Mouse (Mus musculus) intestine, embryonic 16.5 days (tissue): ENCODE data around the gene Cct3. TPM values are rescaled to one million over a fixed set of nuclear protein-coding genes. Genes with fewer than 3 reads are reported as not detected.
"Not testable (repeated sequence)": the region's sequence is repeated elsewhere in the genome, so short reads cannot be mapped to it uniquely, and the experiment has no call there.

Experiments
- ATAC-seq: fragments of 200-750 bp; cut with Nextera tagmentation; 2 replicates; pipeline ENCODE4 v1.8.0; 2017; ENCODE audit warnings: moderate TSS enrichment, moderate library complexity
- H3K27ac ChIP-seq: fragments of 300-500 bp; sonication (generic); 2 replicates; pipeline ENCODE4 v1.5.1; 2014; ENCODE audit warnings: mild to moderate bottlenecking, low read length
- H3K27me3 ChIP-seq: fragments of 300-500 bp; sonication (generic); replicated peaks from 2 replicates; pipeline ENCODE4 v1.6.1; 2014; ENCODE audit warnings: low read length, control low read depth, mixed read lengths; ENCODE audit not compliant: control insufficient read depth, insufficient read depth
- H3K36me3 ChIP-seq: fragments of 300-500 bp; sonication (generic); 2 replicates; pipeline ENCODE4 v1.6.1; 2014; ENCODE audit warnings: low read length, control low read depth; ENCODE audit not compliant: control insufficient read depth, insufficient read depth
- H3K4me1 ChIP-seq: fragments of 300-500 bp; sonication (generic); 2 replicates; pipeline ENCODE4 v1.6.1; 2014; ENCODE audit warnings: low read length, control low read depth, mixed read lengths; ENCODE audit not compliant: control insufficient read depth, insufficient read depth
- H3K4me2 ChIP-seq: fragments of 300-500 bp; sonication (generic); 2 replicates; pipeline ENCODE4 v1.6.1; 2014; ENCODE audit warnings: low read depth, low read length, control low read depth
- H3K4me3 ChIP-seq: fragments of 300-500 bp; sonication (generic); 2 replicates; pipeline ENCODE4 v1.5.1; 2014; ENCODE audit warnings: mild to moderate bottlenecking, low read length
- H3K9ac ChIP-seq: fragments of 300-500 bp; sonication (generic); 2 replicates; pipeline ENCODE4 v1.6.1; 2014; ENCODE audit warnings: low read depth, low read length
- H3K9me3 ChIP-seq: fragments of 300-500 bp; sonication (generic); 2 replicates; pipeline ENCODE4 v1.6.1; 2016; ENCODE audit warnings: low read length, control low read depth; ENCODE audit not compliant: control insufficient read depth
- WGBS: fragments of 180-500 bp; shearing (Covaris S2); extraction: QIAGEN DNeasy Blood & Tissue Kit; methylation state at CpG from one replicate; pipeline ENCODE4 v1.1.7; 2014; 5-methylcytosine and 5-hydroxymethylcytosine counted together
- polyA plus RNA-seq: library from polyadenylated mRNA; unstranded; fragments of >200 nt; fragmentation: Nextera tagmentation; extraction: Ambion mirVana; gene quantifications from 2 replicates; pipeline ENCODE4 v1.2.1, GENCODE M21; 2015

The Cct3 gene
- polyA plus RNA-seq = 470 and 510 TPM in 2 replicates

GRCm38 (mm10) chr3:88296561-88297318 is at the start of gene Cct3, which contains the start of gene Tsacc:
Gene Cct3 (plus strand): TSS chr3:88297116.
Gene Tsacc (minus strand): TSS chr3:88296999.
- peak within 1 kb of the TSS; percentile 70 for H3K4me2 ChIP-seq
- WGBS = under 1% methylated on average over 44 of the region's 44 CpGs
- no peaks in the 10 kb centered on the region for H3K27me3 ChIP-seq
- H3K9me3 ChIP-seq = no peaks in the 10 kb centered on the region
- H3K27ac ChIP-seq = peak within 1 kb of the TSS; percentile 94
- 0 out of 2 replicates have a peak, but pooled peaks cover 6% of the 10 kb centered on the region for H3K36me3 ChIP-seq
- H3K9ac ChIP-seq = peak within 1 kb of the TSS; percentile 90
- peaks cover 10% of the 10 kb centered on the region for H3K4me1 ChIP-seq
- H3K4me3 ChIP-seq = peak within 1 kb of the TSS; percentile 92
- peak; percentile 99 for ATAC-seq

- ATAC-seq = no peak
- Histone ChIP-seq H3K27ac (no peak overlapping the region), H3K4me1 (no peaks in the 10 kb centered on the region), H3K4me3 (no peak overlapping the region), H3K27me3 (peaks cover 10% of the 10 kb centered on the region; the same call in 1 of the 2 replicates), H3K9ac (no peak overlapping the region), H3K9me3 (no peaks in the 10 kb centered on the region), H3K4me2 (no peak overlapping the region), H3K36me3 (no peaks in the 10 kb centered on the region)
- 53% methylated on average over 9 of the region's 9 CpGs for WGBS
Measured at GRCm38 (mm10) chr3:88247666-88248065, 49.2 kb upstream of the Cct3 start.

DNA sequence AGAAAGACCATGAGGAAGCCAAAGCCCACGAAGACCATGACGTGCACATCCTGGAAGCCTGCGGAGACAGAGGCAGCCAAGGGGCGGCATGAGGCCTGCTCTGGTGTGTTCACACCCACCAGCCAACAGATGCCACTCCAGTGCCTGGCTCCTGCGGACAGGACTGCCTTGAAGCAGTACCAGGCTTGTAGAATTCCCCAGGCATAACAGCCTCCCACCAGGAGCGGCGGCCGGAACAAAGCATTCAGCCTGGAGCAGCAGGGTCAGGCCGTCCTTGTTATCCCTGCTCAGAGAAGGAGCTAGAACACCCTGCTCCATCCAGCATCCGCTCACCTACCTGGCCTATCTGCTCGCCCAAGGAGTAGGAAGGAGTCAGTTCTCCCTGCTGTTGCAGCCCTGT is 48.5 kb upstream of the Cct3 start:
- H3K4me3 ChIP-seq = no peak overlapping the region
- no peak overlapping the region for H3K4me2 ChIP-seq
- H3K9ac ChIP-seq = no peak overlapping the region
- no peak for ATAC-seq
- H3K9me3 ChIP-seq = no peaks in the 10 kb centered on the region
- no peak overlapping the region for H3K27ac ChIP-seq
- WGBS = 85% methylated on average over 11 of the region's 11 CpGs
- H3K36me3 ChIP-seq = no peaks in the 10 kb centered on the region
- peaks cover 3% of the 10 kb centered on the region; the same call in 1 of the 2 replicates for H3K27me3 ChIP-seq
- H3K4me1 ChIP-seq = no peaks in the 10 kb centered on the region

GRCm38 (mm10) chr3:88252739-88253138 is 44.2 kb upstream of the Cct3 start:
- Histone ChIP-seq H3K27ac (no peak overlapping the region), H3K4me1 (peaks cover 17% of the 10 kb centered on the region), H3K9me3 (no peaks in the 10 kb centered on the region), H3K9ac (no peak overlapping the region), H3K4me3 (no peak overlapping the region), H3K27me3 (peaks cover 13% of the 10 kb centered on the region; the same call in 1 of the 2 replicates), H3K36me3 (no peaks in the 10 kb centered on the region), H3K4me2 (no peak overlapping the region)
- ATAC-seq = no peak
- 56% methylated on average over 6 of the region's 6 CpGs for WGBS

DNA sequence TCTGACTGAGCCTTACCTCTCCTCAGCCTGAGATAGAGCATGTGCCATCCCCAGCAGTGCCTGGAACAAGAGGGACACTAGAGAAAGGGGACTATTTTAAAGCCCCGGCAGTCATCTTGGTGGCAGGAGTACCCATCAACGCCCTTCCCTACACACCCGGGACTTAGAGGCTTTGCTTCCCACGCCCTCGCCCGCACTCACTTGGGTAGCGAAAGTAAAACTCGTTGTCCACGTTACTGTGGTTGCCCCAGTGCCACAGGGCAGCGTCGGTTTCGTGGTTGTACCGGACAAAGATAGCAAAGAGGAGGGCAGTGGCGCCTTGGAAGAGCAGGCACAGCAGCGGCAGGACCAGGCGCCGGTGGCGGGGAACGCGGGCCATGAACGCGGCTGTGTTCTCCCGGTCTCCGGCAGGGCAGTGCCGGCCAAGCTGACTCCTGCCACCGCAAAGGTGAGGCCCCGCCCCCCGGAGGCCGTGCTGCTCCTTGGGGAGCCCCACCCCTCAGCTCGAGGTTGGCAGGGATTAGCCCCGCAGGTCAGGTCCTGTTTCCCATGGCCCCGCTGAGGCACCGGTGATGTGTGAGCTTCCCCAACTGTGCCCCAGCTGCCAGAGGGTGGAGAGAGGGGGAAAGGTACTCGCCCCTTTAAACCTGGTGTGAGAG is 42.5 kb upstream of the Cct3 start, which contains the start of gene Rhbg:
TSS of gene Rhbg (minus strand) at position 442 of the 659 bp plus-strand sequence.
- Histone ChIP-seq H3K27ac (no peak within 1 kb of the TSS), H3K27me3 (peaks cover 13% of the 10 kb centered on the region; the same call in 1 of the 2 replicates), H3K9ac (peak within 1 kb of the TSS; percentile 56), H3K4me3 (peak within 1 kb of the TSS; percentile 50), H3K9me3 (no peaks in the 10 kb centered on the region), H3K4me1 (peaks cover 17% of the 10 kb centered on the region), H3K36me3 (no peaks in the 10 kb centered on the region), H3K4me2 (peak within 1 kb of the TSS; percentile 66)
- 2% methylated on average over 34 of the region's 34 CpGs for WGBS
- peak; percentile 80 for ATAC-seq

- Histone ChIP-seq H3K4me3 (no peak overlapping the region), H3K4me1 (peaks cover 17% of the 10 kb centered on the region), H3K4me2 (no peak overlapping the region), H3K36me3 (no peaks in the 10 kb centered on the region), H3K9me3 (no peaks in the 10 kb centered on the region), H3K27ac (no peak overlapping the region), H3K27me3 (peaks cover 13% of the 10 kb centered on the region; the same call in 1 of the 2 replicates), H3K9ac (no peak overlapping the region)
- 50% methylated on average over 6 of the region's 6 CpGs for WGBS
- ATAC-seq = peak; percentile 50
Measured at GRCm38 (mm10) chr3:88255950-88256349, 41.0 kb upstream of the Cct3 start.

GRCm38 (mm10) chr3:88256382-88256781 is 40.5 kb upstream of the Cct3 start:
- Histone ChIP-seq H3K4me3 (no peak overlapping the region), H3K4me1 (peaks cover 17% of the 10 kb centered on the region), H3K27me3 (peaks cover 13% of the 10 kb centered on the region; the same call in 1 of the 2 replicates), H3K9ac (no peak overlapping the region), H3K4me2 (no peak overlapping the region), H3K9me3 (no peaks in the 10 kb centered on the region), H3K36me3 (no peaks in the 10 kb centered on the region), H3K27ac (no peak overlapping the region)
- peak; percentile 30; the same call in 1 of the 2 replicates for ATAC-seq
- 55% methylated on average over 7 of the region's 7 CpGs for WGBS

DNA sequence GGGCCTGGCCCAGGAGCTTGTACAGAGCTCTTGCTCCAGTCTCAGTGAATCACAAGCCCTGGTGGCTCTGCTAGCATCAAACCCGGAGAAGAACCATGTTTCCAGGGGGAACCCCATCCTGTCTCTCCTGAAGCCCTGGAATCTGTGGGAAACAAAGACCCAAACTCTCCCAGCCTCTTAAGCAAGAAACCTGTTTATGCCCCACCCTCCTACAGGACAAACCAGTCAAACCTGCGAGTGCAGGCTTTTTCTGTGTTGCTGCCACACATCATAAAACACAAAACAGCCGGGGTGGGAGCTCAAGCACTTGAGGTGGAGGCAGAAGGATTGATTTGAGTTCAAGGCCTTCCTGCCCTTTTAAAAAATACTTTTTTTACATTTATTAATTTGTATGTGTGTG is 34.6 kb upstream of the Cct3 start:
- H3K36me3 ChIP-seq = no peaks in the 10 kb centered on the region
- H3K9me3 ChIP-seq = no peaks in the 10 kb centered on the region
- no peaks in the 10 kb centered on the region for H3K4me1 ChIP-seq
- H3K27me3 ChIP-seq = no peaks in the 10 kb centered on the region
- H3K9ac ChIP-seq = no peak overlapping the region
- H3K27ac ChIP-seq = no peak overlapping the region
- no peak for ATAC-seq
- 56% methylated on average over 3 of the region's 3 CpGs for WGBS
- no peak overlapping the region for H3K4me3 ChIP-seq
- no peak overlapping the region for H3K4me2 ChIP-seq

- not testable (repeated sequence) for H3K9me3 ChIP-seq, H3K27me3 ChIP-seq, H3K4me3 ChIP-seq, H3K9ac ChIP-seq, ATAC-seq, H3K36me3 ChIP-seq, H3K4me2 ChIP-seq, H3K27ac ChIP-seq, H3K4me1 ChIP-seq
- 77% methylated on average over 6 of the region's 6 CpGs for WGBS
Measured at GRCm38 (mm10) chr3:88268014-88268413, 28.9 kb upstream of the Cct3 start.
